Mouse (Mus musculus): ENCODE measurements at regions not wholly inside any gene's neighbourhood (a gene's known extent, or its start where the extent isn't known, plus 50 kb on each side); places are given as distances from the start of the nearest gene placed in this dataset.
A peak's percentile ranks its signal among the peaks of the same experiment; 100 is the strongest.

GRCm38 (mm10) chr12:42138694-42139442 lies 652.6 kb upstream of the Lrrn3 start:
- Histone ChIP-seq H3K27ac (ENCODE audit: low read length) (no peak overlapping the region), H3K4me3 (ENCODE audit: low read depth, low read length) (no peak overlapping the region), H3K36me3 (ENCODE audit: control insufficient read depth, insufficient read depth, low read length) (no peaks in the 10 kb centered on the region), H3K4me2 (ENCODE audit: low read length) (no peak overlapping the region), H3K9me3 (replicated peaks; ENCODE audit: control insufficient read depth, low read length, poor library complexity, severe bottlenecking) (no peaks in the 10 kb centered on the region), H3K9ac (ENCODE audit: low read depth, low read length) (no peak overlapping the region), H3K4me1 (ENCODE audit: control insufficient read depth, insufficient read depth, low read length) (no peaks in the 10 kb centered on the region), H3K27me3 (ENCODE audit: control insufficient read depth, insufficient read depth, low read depth, low read length) (no peaks in the 10 kb centered on the region)
- peak; percentile 60; the same call in 1 of the 2 replicates for ATAC-seq
- 41% methylated on average over 3 of the region's 3 CpGs for WGBS

- no peak overlapping the region for H3K4me2 ChIP-seq (ENCODE audit: low read length)
- WGBS, result 35% methylated on average over 5 of the region's 5 CpGs
- no peak overlapping the region for H3K9ac ChIP-seq (ENCODE audit: low read depth, low read length)
- no peak for ATAC-seq
- H3K4me1 ChIP-seq (ENCODE audit: control insufficient read depth, insufficient read depth, low read length), result no peaks in the 10 kb centered on the region
- H3K27me3 ChIP-seq (ENCODE audit: control insufficient read depth, insufficient read depth, low read depth, low read length), result no peaks in the 10 kb centered on the region
- H3K9me3 ChIP-seq (replicated peaks; ENCODE audit: control insufficient read depth, low read length, poor library complexity, severe bottlenecking), result no peaks in the 10 kb centered on the region
- no peak overlapping the region for H3K4me3 ChIP-seq (ENCODE audit: low read depth, low read length)
- no peaks in the 10 kb centered on the region for H3K36me3 ChIP-seq (ENCODE audit: control insufficient read depth, insufficient read depth, low read length)
- 0 out of 2 replicates have a peak overlapping the region, but pooled peaks have one; percentile 20 for H3K27ac ChIP-seq (ENCODE audit: low read length)
Observed at GRCm38 (mm10) chr12:42138177-42138576, 651.9 kb upstream of the Lrrn3 start.

DNA sequence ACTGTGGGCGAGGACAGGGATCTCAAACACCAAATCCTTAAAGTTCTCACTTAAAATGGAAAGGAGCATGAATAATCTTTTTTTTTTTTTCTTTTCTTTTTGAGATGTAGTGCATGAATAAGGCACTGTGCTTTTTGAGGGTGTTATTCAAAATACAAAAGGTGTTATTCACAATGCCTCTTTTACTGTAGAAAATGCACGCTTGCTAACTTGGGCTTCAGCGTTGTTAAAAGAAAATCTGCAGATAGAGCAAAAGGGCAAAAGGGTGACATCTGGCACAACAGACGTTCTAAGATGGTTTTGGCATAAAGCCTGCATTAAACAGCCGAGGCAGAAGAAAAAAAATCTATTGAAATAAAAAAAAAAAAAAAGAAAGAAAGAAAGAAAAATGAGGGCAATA lies 651.5 kb upstream of the Lrrn3 start:
- 9% methylated on average over 5 of the region's 5 CpGs for WGBS
- ATAC-seq, result no peak

DNA sequence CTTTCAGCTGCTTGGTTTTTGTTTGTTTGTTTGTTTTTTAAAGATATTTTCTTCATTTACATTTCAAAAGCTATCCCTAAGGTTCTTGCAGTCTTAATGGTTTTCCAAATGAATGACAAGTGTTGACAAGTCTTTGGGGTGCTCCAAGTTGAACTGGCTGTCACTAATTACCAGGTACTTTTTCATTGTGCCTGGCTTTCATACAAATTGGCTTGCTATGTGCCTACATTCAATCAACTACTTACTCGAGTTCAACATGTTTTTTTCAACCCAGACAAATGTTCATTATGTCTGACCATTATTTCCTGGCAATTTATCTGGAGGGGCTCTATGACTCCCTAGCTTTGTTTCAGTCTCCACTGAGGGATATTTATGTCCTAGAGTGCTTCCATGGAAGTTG lies 614.0 kb upstream of the Lrrn3 start:
- ATAC-seq, result no peak
- Histone ChIP-seq H3K4me1 (ENCODE audit: control insufficient read depth, insufficient read depth, low read length) (no peaks in the 10 kb centered on the region), H3K9me3 (replicated peaks; ENCODE audit: control insufficient read depth, low read length, poor library complexity, severe bottlenecking) (no peaks in the 10 kb centered on the region), H3K36me3 (ENCODE audit: control insufficient read depth, insufficient read depth, low read length) (no peaks in the 10 kb centered on the region), H3K27ac (ENCODE audit: low read length) (no peak overlapping the region), H3K9ac (ENCODE audit: low read depth, low read length) (no peak overlapping the region), H3K27me3 (ENCODE audit: control insufficient read depth, insufficient read depth, low read depth, low read length) (no peaks in the 10 kb centered on the region), H3K4me2 (ENCODE audit: low read length) (no peak overlapping the region), H3K4me3 (ENCODE audit: low read depth, low read length) (no peak overlapping the region)
- 58% methylated on average over 1 of the region's 1 CpGs for WGBS

More for the DNA sequence above, 651.5 kb upstream of the Lrrn3 start:
- Histone ChIP-seq H3K4me2 (ENCODE audit: low read length) (no peak overlapping the region), H3K9ac (ENCODE audit: low read depth, low read length) (no peak overlapping the region), H3K9me3 (replicated peaks; ENCODE audit: control insufficient read depth, low read length, poor library complexity, severe bottlenecking) (no peaks in the 10 kb centered on the region), H3K27me3 (ENCODE audit: control insufficient read depth, insufficient read depth, low read depth, low read length) (no peaks in the 10 kb centered on the region), H3K27ac (ENCODE audit: low read length) (no peak overlapping the region), H3K36me3 (ENCODE audit: control insufficient read depth, insufficient read depth, low read length) (no peaks in the 10 kb centered on the region), H3K4me3 (ENCODE audit: low read depth, low read length) (no peak overlapping the region), H3K4me1 (ENCODE audit: control insufficient read depth, insufficient read depth, low read length) (no peaks in the 10 kb centered on the region)

- ATAC-seq, result no peak
- Histone ChIP-seq H3K27ac (ENCODE audit: low read length) (no peak overlapping the region), H3K4me1 (ENCODE audit: control insufficient read depth, insufficient read depth, low read length) (no peaks in the 10 kb centered on the region), H3K4me3 (ENCODE audit: low read depth, low read length) (no peak overlapping the region), H3K4me2 (ENCODE audit: low read length) (no peak overlapping the region), H3K9me3 (replicated peaks; ENCODE audit: control insufficient read depth, low read length, poor library complexity, severe bottlenecking) (no peaks in the 10 kb centered on the region), H3K27me3 (ENCODE audit: control insufficient read depth, insufficient read depth, low read depth, low read length) (no peaks in the 10 kb centered on the region), H3K36me3 (ENCODE audit: control insufficient read depth, insufficient read depth, low read length) (no peaks in the 10 kb centered on the region), H3K9ac (ENCODE audit: low read depth, low read length) (no peak overlapping the region)
- 85% methylated on average over 4 of the region's 4 CpGs for WGBS
Observed at GRCm38 (mm10) chr12:42070401-42070800, 584.2 kb upstream of the Lrrn3 start.

GRCm38 (mm10) chr12:42063745-42064144 lies 577.5 kb upstream of the Lrrn3 start:
- H3K9me3 ChIP-seq (replicated peaks; ENCODE audit: control insufficient read depth, low read length, poor library complexity, severe bottlenecking), result no peaks in the 10 kb centered on the region
- H3K27me3 ChIP-seq (ENCODE audit: control insufficient read depth, insufficient read depth, low read depth, low read length), result no peaks in the 10 kb centered on the region
- no peaks in the 10 kb centered on the region for H3K4me1 ChIP-seq (ENCODE audit: control insufficient read depth, insufficient read depth, low read length)
- no peak overlapping the region for H3K9ac ChIP-seq (ENCODE audit: low read depth, low read length)
- no peak for ATAC-seq
- H3K4me2 ChIP-seq (ENCODE audit: low read length), result no peak overlapping the region
- H3K27ac ChIP-seq (ENCODE audit: low read length), result no peak overlapping the region
- no peaks in the 10 kb centered on the region for H3K36me3 ChIP-seq (ENCODE audit: control insufficient read depth, insufficient read depth, low read length)
- no peak overlapping the region for H3K4me3 ChIP-seq (ENCODE audit: low read depth, low read length)

DNA sequence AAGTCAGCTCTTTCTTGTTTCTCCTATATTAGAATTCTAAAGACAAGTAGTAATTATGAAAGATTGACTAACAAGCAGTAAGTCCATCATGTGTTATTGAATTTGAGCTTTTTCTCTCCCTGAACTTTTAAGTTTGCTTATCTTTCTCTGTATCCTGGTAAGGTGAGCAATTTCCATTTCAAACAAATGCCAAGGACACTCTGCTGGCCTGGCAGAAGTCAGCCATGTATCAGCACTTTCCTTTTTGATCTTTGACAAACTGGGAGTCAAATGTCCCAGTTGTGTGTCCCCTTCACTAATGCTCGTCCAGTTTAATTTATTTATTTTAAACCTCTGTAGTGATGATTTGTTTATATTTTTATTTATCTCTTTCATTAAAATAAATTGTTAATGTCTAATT lies 562.8 kb upstream of the Lrrn3 start:
- H3K36me3 ChIP-seq (ENCODE audit: control insufficient read depth, insufficient read depth, low read length), result no peaks in the 10 kb centered on the region
- H3K4me2 ChIP-seq (ENCODE audit: low read length), result no peak overlapping the region
- no peak overlapping the region for H3K4me3 ChIP-seq (ENCODE audit: low read depth, low read length)
- no peaks in the 10 kb centered on the region for H3K4me1 ChIP-seq (ENCODE audit: control insufficient read depth, insufficient read depth, low read length)
- 61% methylated on average over 1 of the region's 1 CpGs for WGBS
- no peak for ATAC-seq
- no peaks in the 10 kb centered on the region for H3K9me3 ChIP-seq (replicated peaks; ENCODE audit: control insufficient read depth, low read length, poor library complexity, severe bottlenecking)
- no peak overlapping the region for H3K9ac ChIP-seq (ENCODE audit: low read depth, low read length)
- H3K27me3 ChIP-seq (ENCODE audit: control insufficient read depth, insufficient read depth, low read depth, low read length), result no peaks in the 10 kb centered on the region
- no peak overlapping the region for H3K27ac ChIP-seq (ENCODE audit: low read length)

GRCm38 (mm10) chr12:42027874-42028273 lies 541.6 kb upstream of the Lrrn3 start:
- no peak for ATAC-seq
- no peaks in the 10 kb centered on the region for H3K9me3 ChIP-seq (replicated peaks; ENCODE audit: control insufficient read depth, low read length, poor library complexity, severe bottlenecking)
- 77% methylated on average over 2 of the region's 2 CpGs for WGBS
- H3K4me3 ChIP-seq (ENCODE audit: low read depth, low read length), result no peak overlapping the region
- H3K9ac ChIP-seq (ENCODE audit: low read depth, low read length), result no peak overlapping the region
- no peak overlapping the region for H3K27ac ChIP-seq (ENCODE audit: low read length)
- no peaks in the 10 kb centered on the region for H3K4me1 ChIP-seq (ENCODE audit: control insufficient read depth, insufficient read depth, low read length)
- no peaks in the 10 kb centered on the region for H3K36me3 ChIP-seq (ENCODE audit: control insufficient read depth, insufficient read depth, low read length)
- H3K4me2 ChIP-seq (ENCODE audit: low read length), result no peak overlapping the region
- no peaks in the 10 kb centered on the region for H3K27me3 ChIP-seq (ENCODE audit: control insufficient read depth, insufficient read depth, low read depth, low read length)

GRCm38 (mm10) chr12:42017506-42017905 lies 531.3 kb upstream of the Lrrn3 start:
- H3K9ac ChIP-seq (ENCODE audit: low read depth, low read length), result no peak overlapping the region
- H3K4me1 ChIP-seq (ENCODE audit: control insufficient read depth, insufficient read depth, low read length), result no peaks in the 10 kb centered on the region
- 69% methylated on average over 1 of the region's 1 CpGs for WGBS
- H3K9me3 ChIP-seq (replicated peaks; ENCODE audit: control insufficient read depth, low read length, poor library complexity, severe bottlenecking), result no peaks in the 10 kb centered on the region
- H3K36me3 ChIP-seq (ENCODE audit: control insufficient read depth, insufficient read depth, low read length), result no peaks in the 10 kb centered on the region
- no peaks in the 10 kb centered on the region for H3K27me3 ChIP-seq (ENCODE audit: control insufficient read depth, insufficient read depth, low read depth, low read length)
- H3K4me3 ChIP-seq (ENCODE audit: low read depth, low read length), result no peak overlapping the region
- no peak for ATAC-seq
- no peak overlapping the region for H3K4me2 ChIP-seq (ENCODE audit: low read length)
- H3K27ac ChIP-seq (ENCODE audit: low read length), result no peak overlapping the region
